Mouse (Mus musculus) bone marrow macrophage, adult 2 months (primary cell): ENCODE data around the gene Eva1b.

ENCODE experiments used
- CTCF ChIP-seq: IDR thresholded peaks from 2 replicates; pipeline ENCODE4 v1.5.1; 2012; ENCODE audit warnings: low read depth, mild to moderate bottlenecking, low read length, moderate library complexity
- POLR2A ChIP-seq: IDR thresholded peaks from 2 replicates; pipeline ENCODE4 v1.6.1; 2012; ENCODE audit warnings: mild to moderate bottlenecking, low read depth, low read length, borderline replicate concordance

DNA sequence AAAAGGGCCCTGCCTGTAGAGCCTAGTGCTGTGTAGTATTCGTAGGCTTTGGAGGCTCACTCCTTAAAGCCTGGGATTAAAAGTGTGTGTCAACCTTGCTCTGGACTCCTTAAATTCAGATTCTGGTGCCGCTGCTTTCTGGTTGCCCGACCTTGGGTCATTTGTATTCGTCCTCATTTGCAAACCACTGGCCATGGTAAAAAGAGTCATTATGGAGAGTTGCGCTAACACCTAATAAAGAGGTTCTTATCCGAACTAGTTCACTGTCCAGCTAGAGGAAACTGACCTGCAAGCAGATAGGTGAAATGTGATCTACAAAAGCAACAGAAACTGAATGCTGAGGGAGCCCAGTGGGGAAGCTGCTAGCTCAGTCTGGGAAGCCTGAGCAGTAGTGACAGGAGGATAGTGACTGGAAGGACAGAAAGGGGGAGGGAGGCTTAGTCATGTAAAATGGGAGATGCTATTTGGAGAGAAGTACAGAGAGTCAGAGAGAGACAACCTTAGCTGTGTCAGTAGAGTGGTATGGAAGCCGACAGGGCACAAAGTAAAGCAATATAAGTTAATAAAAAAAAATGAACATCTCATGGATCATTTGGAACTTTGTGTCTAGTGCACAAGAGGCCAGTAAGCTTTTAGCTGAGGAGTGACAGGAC, 42.3 kb upstream of the Eva1b start:
- TF ChIP-seq CTCF = no peak
- TF ChIP-seq POLR2A = no peak
